Mouse (Mus musculus) C2C12 (cell line): ENCODE measurements at regions not wholly inside any gene's neighbourhood (a gene's known extent, or its start where the extent isn't known, plus 50 kb on each side); places are given as distances from the start of the nearest gene placed in this dataset.

ENCODE experiments used
- H3K27me3 ChIP-seq: one replicate; pipeline ENCODE4 v1.6.1; 2011; ENCODE audit not compliant: control insufficient read depth, insufficient read depth, insufficient read length
- H3K36me3 ChIP-seq: one replicate; pipeline ENCODE4 v1.6.1; 2011; ENCODE audit not compliant: control insufficient read depth, insufficient read depth
- H3K4me3 ChIP-seq: one replicate; pipeline ENCODE4 v1.5.1; 2011; ENCODE audit warnings: mild to moderate bottlenecking, control low read depth; ENCODE audit not compliant: poor library complexity, insufficient read depth, severe bottlenecking
- H3K79me2 ChIP-seq: one replicate; pipeline ENCODE4 v1.6.1; 2011; ENCODE audit not compliant: control insufficient read depth, insufficient read depth
- H3K79me3 ChIP-seq: one replicate; pipeline ENCODE4 v1.6.1; 2011; ENCODE audit warnings: low read depth, control low read depth
- H3ac ChIP-seq: one replicate; pipeline ENCODE3; 2011; ENCODE audit warnings: low read depth; ENCODE audit not compliant: control insufficient read depth, insufficient read length
- CEBPB ChIP-seq: IDR thresholded peaks from one replicate; pipeline ENCODE4 v1.6.1; 2011; ENCODE audit warnings: low read depth, mild to moderate bottlenecking, control low read depth, moderate library complexity
- CTCF ChIP-seq: IDR thresholded peaks from one replicate; pipeline ENCODE4 v1.5.1; 2011; ENCODE audit not compliant: control insufficient read depth, insufficient read depth, insufficient read length
- FOSL1 ChIP-seq: IDR thresholded peaks from one replicate; pipeline ENCODE4 v1.8.0; 2011; ENCODE audit warnings: mild to moderate bottlenecking, low read length; ENCODE audit not compliant: poor library complexity, insufficient read depth, severe bottlenecking
- MAX ChIP-seq: IDR thresholded peaks from one replicate; pipeline ENCODE4 v1.6.1; 2011; ENCODE audit warnings: mild to moderate bottlenecking, control low read depth
- MYOD1 ChIP-seq: IDR thresholded peaks from one replicate; pipeline ENCODE4 v1.6.1; 2011; ENCODE audit warnings: low read depth; ENCODE audit not compliant: control insufficient read depth, insufficient read length
- MYOG ChIP-seq: IDR thresholded peaks from one replicate; pipeline ENCODE4 v1.6.1; 2011; ENCODE audit not compliant: control insufficient read depth, insufficient read length; ENCODE audit errors: extremely low read depth
- USF1 ChIP-seq: IDR thresholded peaks from one replicate; pipeline ENCODE4 v1.6.1; 2011; ENCODE audit warnings: low read depth, mild to moderate bottlenecking, control low read depth, moderate library complexity

GRCm38 (mm10) chr2:92544364-92545151, 54.9 kb upstream of the Chst1 start:
- peaks cover 44% of the 10 kb centered on the region for H3K27me3 ChIP-seq
- TF ChIP-seq MYOG (no peak), USF1 (no peak), MYOD1 (no peak)
- H3K36me3 ChIP-seq = no peaks in the 10 kb centered on the region
- H3K4me3 ChIP-seq = no peak overlapping the region
- no peaks in the 10 kb centered on the region for H3K79me3 ChIP-seq
- H3K79me2 ChIP-seq = no peaks in the 10 kb centered on the region
- no peak overlapping the region for H3ac ChIP-seq

- Histone ChIP-seq H3K79me3 (no peaks in the 10 kb centered on the region), H3K79me2 (no peaks in the 10 kb centered on the region), H3K4me3 (no peak overlapping the region), H3ac (no peak overlapping the region), H3K27me3 (peaks cover 50% of the 10 kb centered on the region), H3K36me3 (no peaks in the 10 kb centered on the region)
- TF ChIP-seq USF1 (no peak), MAX (no peak), MYOD1 (no peak)
These were observed 58.7 kb upstream of the Chst1 start for GRCm38 (mm10) chr2:92540841-92541240.

GRCm38 (mm10) chr2:92531996-92532395, 67.5 kb upstream of the Chst1 start:
- H3K4me3 ChIP-seq = no peak overlapping the region
- H3K36me3 ChIP-seq = no peaks in the 10 kb centered on the region
- H3ac ChIP-seq = no peak overlapping the region
- TF ChIP-seq MYOD1 (no peak), USF1 (no peak), CEBPB (no peak), MAX (no peak), MYOG (no peak), FOSL1 (no peak), CTCF (no peak)
- peaks cover under 1% of the 10 kb centered on the region for H3K27me3 ChIP-seq
- H3K79me2 ChIP-seq = no peaks in the 10 kb centered on the region
- H3K79me3 ChIP-seq = no peaks in the 10 kb centered on the region

GRCm38 (mm10) chr2:92530677-92531076, 68.8 kb upstream of the Chst1 start:
- TF ChIP-seq CEBPB (no peak), MYOG (no peak), FOSL1 (no peak), CTCF (no peak), USF1 (no peak), MYOD1 (no peak), MAX (no peak)
- Histone ChIP-seq H3K36me3 (no peaks in the 10 kb centered on the region), H3K79me3 (no peaks in the 10 kb centered on the region), H3K27me3 (peaks cover 7% of the 10 kb centered on the region), H3K79me2 (no peaks in the 10 kb centered on the region), H3K4me3 (no peak overlapping the region), H3ac (no peak overlapping the region)

- TF ChIP-seq MAX (no peak), FOSL1 (no peak), CTCF (no peak), CEBPB (no peak)
These were observed 69.5 kb upstream of the Slc35c1 start for GRCm38 (mm10) chr2:92529670-92530322.

GRCm38 (mm10) chr2:92529071-92529641, 68.8 kb upstream of the Slc35c1 start:
- Histone ChIP-seq H3K4me3 (no peak overlapping the region), H3K79me2 (no peaks in the 10 kb centered on the region), H3ac (no peak overlapping the region), H3K79me3 (no peaks in the 10 kb centered on the region), H3K36me3 (no peaks in the 10 kb centered on the region), H3K27me3 (peaks cover 7% of the 10 kb centered on the region)
- TF ChIP-seq FOSL1 (no peak), CTCF (no peak)

More at GRCm38 (mm10) chr2:92529670-92530322, 69.5 kb upstream of the Slc35c1 start:
- Histone ChIP-seq H3K79me3 (no peaks in the 10 kb centered on the region), H3K27me3 (peaks cover 7% of the 10 kb centered on the region), H3K4me3 (no peak overlapping the region), H3ac (no peak overlapping the region), H3K36me3 (no peaks in the 10 kb centered on the region), H3K79me2 (no peaks in the 10 kb centered on the region)
